Mouse (Mus musculus) MEL (cell line): ENCODE results near the gene Bach2. TPM values are rescaled to one million over a fixed set of nuclear protein-coding genes. Genes with fewer than 3 reads are reported as not detected.
A peak's percentile ranks its signal among the peaks of the same experiment; 100 is the strongest.

Source experiments
- DNase-seq: peaks from one replicate; pipeline ENCODE4 v3.0.0; 2011; ENCODE audit warnings: low read depth, low spot score
- H3K27ac ChIP-seq: 2 replicates; pipeline ENCODE4 v1.5.1; 2012; ENCODE audit warnings: low read depth, mild to moderate bottlenecking, control low read depth, low read length, moderate library complexity; ENCODE audit not compliant: control insufficient read depth
- H3K27me3 ChIP-seq, 2 experiments: fragments of 150-350 bp in 1 of 2; sonication (generic) in 1 of 2; 2 replicates each; pipeline ENCODE4 v1.6.1; 2012; ENCODE audit warnings: low read length in 2 of 2, mild to moderate bottlenecking in 2 of 2, improper control_type of control experiment in 1 of 2, moderate library complexity in 1 of 2; ENCODE audit not compliant: insufficient read depth in 2 of 2, control insufficient read depth in 1 of 2
- H3K36me3 ChIP-seq, 2 experiments: 2 replicates each; pipeline ENCODE4 v1.6.1; 2012 to 2014; ENCODE audit warnings: low read length in 2 of 2, improper control_type of control experiment in 1 of 2, inconsistent platforms in 1 of 2, mild to moderate bottlenecking in 1 of 2; ENCODE audit not compliant: insufficient read depth in 2 of 2, control insufficient read depth in 1 of 2
- H3K4me1 ChIP-seq, 2 experiments: fragments of 150-350 bp in 1 of 2; sonication (generic) in 1 of 2; 2 replicates each; pipeline ENCODE4 v1.6.1; 2012; ENCODE audit warnings: low read length in 2 of 2, improper control_type of control experiment in 1 of 2, mild to moderate bottlenecking in 1 of 2; ENCODE audit not compliant: insufficient read depth in 2 of 2, control insufficient read depth in 1 of 2
- H3K4me3 ChIP-seq, 2 experiments: fragments of 150-350 bp in 1 of 2; sonication (generic) in 1 of 2; 2 replicates each; pipeline ENCODE4 v1.5.1; 2012; ENCODE audit warnings: low read depth in 2 of 2, low read length in 2 of 2, mild to moderate bottlenecking in 2 of 2, moderate library complexity in 2 of 2, control low read depth in 1 of 2, improper control_type of control experiment in 1 of 2; ENCODE audit not compliant: control insufficient read depth in 1 of 2, insufficient read depth in 1 of 2
- H3K79me2 ChIP-seq: 2 replicates; pipeline ENCODE4 v1.6.1; 2012; ENCODE audit warnings: mild to moderate bottlenecking, low read length, moderate library complexity; ENCODE audit not compliant: control insufficient read depth, poor library complexity, insufficient read depth
- H3K9ac ChIP-seq: 2 replicates; pipeline ENCODE4 v1.6.1; 2012; ENCODE audit warnings: low read depth, mild to moderate bottlenecking, control low read depth, low read length, moderate library complexity; ENCODE audit not compliant: control insufficient read depth, poor library complexity, severe bottlenecking
- H3K9me3 ChIP-seq: fragments of 150-350 bp; sonication (generic); replicated peaks from 2 replicates; pipeline ENCODE4 v1.6.1; 2012; ENCODE audit warnings: mild to moderate bottlenecking, low read length, improper control_type of control experiment, moderate library complexity; ENCODE audit not compliant: insufficient read depth
- BHLHE40 ChIP-seq: IDR thresholded peaks from 2 replicates; pipeline ENCODE4 v1.6.1; 2012; ENCODE audit warnings: low read depth, mild to moderate bottlenecking, inconsistent platforms, low read length, improper control_type of control experiment, borderline replicate concordance
- CHD2 ChIP-seq: IDR thresholded peaks from 2 replicates; pipeline ENCODE4 v1.6.1; 2011; ENCODE audit warnings: low read length, improper control_type of control experiment
- ELF1 ChIP-seq: IDR thresholded peaks from 2 replicates; pipeline ENCODE4 v1.6.1; 2014; ENCODE audit warnings: low read depth, mild to moderate bottlenecking, inconsistent platforms, low read length, improper control_type of control experiment, moderate library complexity
- EP300 ChIP-seq, 2 experiments: IDR thresholded peaks; 2 replicates each; pipeline ENCODE4 v1.6.1; 2011; ENCODE audit warnings: improper control_type of control experiment in 2 of 2, low read length in 2 of 2, low read depth in 1 of 2, mild to moderate bottlenecking in 1 of 2
- ETS1 ChIP-seq: IDR thresholded peaks from 2 replicates; pipeline ENCODE4 v1.6.1; 2012; ENCODE audit warnings: low read depth, mild to moderate bottlenecking, inconsistent platforms, low read length, improper control_type of control experiment, moderate library complexity
- HCFC1 ChIP-seq: IDR thresholded peaks from 2 replicates; pipeline ENCODE4 v1.6.1; 2012; ENCODE audit warnings: low read depth, mild to moderate bottlenecking, inconsistent platforms, low read length, improper control_type of control experiment, moderate library complexity
- KAT2A ChIP-seq: conservative IDR thresholded peaks from 2 replicates; pipeline ENCODE4 v1.6.1; 2012; ENCODE audit warnings: low read depth, low read length, improper control_type of control experiment, inconsistent platforms
- MAX ChIP-seq: IDR thresholded peaks from 2 replicates; pipeline ENCODE4 v1.6.1; 2011; ENCODE audit warnings: low read length, improper control_type of control experiment
- RCOR1 ChIP-seq: IDR thresholded peaks from 2 replicates; pipeline ENCODE4 v1.6.1; 2012; ENCODE audit warnings: low read depth, mild to moderate bottlenecking, inconsistent platforms, low read length, improper control_type of control experiment
- SIN3A ChIP-seq: IDR thresholded peaks from 2 replicates; pipeline ENCODE4 v1.6.1; 2012; ENCODE audit warnings: low read length, improper control_type of control experiment, inconsistent platforms
- TBP ChIP-seq: IDR thresholded peaks from 2 replicates; pipeline ENCODE4 v1.8.0; 2011; ENCODE audit warnings: low read depth, low read length, improper control_type of control experiment
- UBTF ChIP-seq: IDR thresholded peaks from 2 replicates; pipeline ENCODE4 v1.6.1; 2012; ENCODE audit warnings: low read depth, mild to moderate bottlenecking, inconsistent platforms, low read length, improper control_type of control experiment, moderate library complexity, borderline replicate concordance; ENCODE audit not compliant: insufficient read depth
- USF2 ChIP-seq, 2 experiments: IDR thresholded peaks; 2 replicates each; pipeline ENCODE4 v1.6.1; 2011 to 2012; ENCODE audit warnings: improper control_type of control experiment in 2 of 2, low read length in 2 of 2, borderline replicate concordance in 1 of 2, inconsistent platforms in 1 of 2, low read depth in 1 of 2, mild to moderate bottlenecking in 1 of 2; ENCODE audit not compliant: insufficient read depth in 1 of 2
- ZKSCAN1 ChIP-seq: IDR thresholded peaks from 2 replicates; pipeline ENCODE4 v1.6.1; 2012; ENCODE audit warnings: low read depth, mild to moderate bottlenecking, inconsistent platforms, low read length, improper control_type of control experiment, moderate library complexity
- polyA plus RNA-seq, 2 experiments: library from polyadenylated mRNA; stranded (reverse) in 1 of 2; unstranded in 1 of 2; fragments of >175 nt in 1 of 2; fragments of >200 nt in 1 of 2; gene quantifications; 2 replicates each; pipeline versions ENCODE4 v1.2.1 to v1.2.4; 2012; ENCODE audit warnings: low replicate concordance in 2 of 2, low read depth in 1 of 2; ENCODE audit not compliant: insufficient read length in 2 of 2, insufficient read depth in 1 of 2, missing spikeins in 1 of 2
- total RNA-seq: library from RNA; depleted of rRNA; stranded (reverse); fragments of 300-350 nt; gene quantifications from 2 replicates; pipeline ENCODE4 v1.2.3, GENCODE M21; 2012

Gene Bach2
- total and polyA plus RNA-seq, 3 experiments = 0.04 TPM; not detected in 2

- H3K4me1 ChIP-seq = peaks cover 7 to 13% of the 10 kb centered on the region in 2 experiments; a peak in 3 of 4 replicates
- H3K79me2 ChIP-seq = no peaks in the 10 kb centered on the region
- H3K9ac ChIP-seq = no peak overlapping the region
- peak overlapping the region; percentile 42; the same call in 1 of the 2 replicates for H3K27ac ChIP-seq
- DNase-seq = peak; percentile 64
- peak overlapping the region; percentile 10 to 11; a peak in 3 of 4 replicates for H3K4me3 ChIP-seq
- H3K36me3 ChIP-seq = peaks cover 0 to 12% of the 10 kb centered on the region in 2 experiments; a peak in 2 of 4 replicates
- peaks cover 0 to 2% of the 10 kb centered on the region in 2 experiments; a peak in 1 of 4 replicates for H3K27me3 ChIP-seq
- no peaks in the 10 kb centered on the region for H3K9me3 ChIP-seq
- TF ChIP-seq ELF1 = no peak
- peak; percentile 34; the same call in 1 of the 2 replicates for TF ChIP-seq ETS1
- TF ChIP-seq CHD2 = no peak
- peak; percentile 50; the same call in 1 of the 2 replicates for TF ChIP-seq RCOR1
- no peak for TF ChIP-seq SIN3A
- peak; percentile 45 to 59; a peak in 2 of 4 replicates for TF ChIP-seq EP300 (IDR thresholded peaks at IDR 0.05; ENCODE audit: low read depth in 1 of 2, low read length in 2 of 2)
- no peak for TF ChIP-seq KAT2A
- TF ChIP-seq, all 39 proteins: peak for 3
Observed at GRCm38 (mm10) chr4:32190506-32190905, 48.1 kb upstream of the Bach2 start.

- H3K4me3 ChIP-seq = no peak overlapping the region
- TF ChIP-seq UBTF (no peak), CHD2 (no peak), BHLHE40 (no peak), MAX (no peak), TBP (no peak), HCFC1 (no peak), USF2 (IDR thresholded peaks at IDR 0.05; ENCODE audit: borderline replicate concordance in 1 of 2, insufficient read depth in 1 of 2, low read depth in 1 of 2, low read length in 2 of 2) (no peak), ZKSCAN1 (no peak)
- TF ChIP-seq, all 39 proteins: peak for 0
- no peaks in the 10 kb centered on the region for H3K36me3 ChIP-seq
- no peaks in the 10 kb centered on the region for H3K79me2 ChIP-seq
- no peak for DNase-seq
- H3K27ac ChIP-seq = no peak overlapping the region
- H3K9ac ChIP-seq = no peak overlapping the region
- no peaks in the 10 kb centered on the region for H3K9me3 ChIP-seq
- H3K27me3 ChIP-seq = peaks cover 0 to 7% of the 10 kb centered on the region in 2 experiments; a peak in 2 of 4 replicates
- H3K4me1 ChIP-seq = no peaks in the 10 kb centered on the region; a peak in 1 of 4 replicates
Observed at GRCm38 (mm10) chr4:32195945-32196921, 42.4 kb upstream of the Bach2 start.
